Mouse (Mus musculus) heart, embryonic 13.5 days (tissue): Measurements from ENCODE around the gene C2cd5. TPM values are rescaled to one million over a fixed set of nuclear protein-coding genes. Genes with fewer than 3 reads are reported as not detected.

Experiments
- ATAC-seq: fragments of 200-750 bp; cut with Nextera tagmentation; 2 replicates; pipeline ENCODE4 v1.8.0; 2017; ENCODE audit warnings: moderate TSS enrichment; ENCODE audit not compliant: insufficient number of reproducible peaks, low FRiP score, low TSS enrichment; ENCODE audit errors: extremely low read depth
- H3K27ac ChIP-seq: fragments of 300-500 bp; sonication (generic); replicated peaks from 2 replicates; pipeline ENCODE4 v1.5.1; 2015; ENCODE audit warnings: moderate library complexity, mild to moderate bottlenecking, inconsistent platforms
- H3K27me3 ChIP-seq: fragments of 300-500 bp; sonication (generic); replicated peaks from 2 replicates; pipeline ENCODE4 v1.6.1; 2015; ENCODE audit warnings: mild to moderate bottlenecking, inconsistent platforms
- H3K36me3 ChIP-seq: fragments of 300-500 bp; sonication (generic); 2 replicates; pipeline ENCODE4 v1.6.1; 2015; ENCODE audit warnings: mild to moderate bottlenecking, inconsistent platforms
- H3K4me1 ChIP-seq: fragments of 300-500 bp; sonication (generic); 2 replicates; pipeline ENCODE4 v1.6.1; 2015; ENCODE audit warnings: inconsistent platforms
- H3K4me2 ChIP-seq: fragments of 300-500 bp; sonication (generic); 2 replicates; pipeline ENCODE4 v1.6.1; 2015; ENCODE audit warnings: inconsistent platforms, mild to moderate bottlenecking, moderate library complexity
- H3K4me3 ChIP-seq: fragments of 300-500 bp; sonication (generic); 2 replicates; pipeline ENCODE4 v1.5.1; 2015; ENCODE audit warnings: moderate library complexity, mild to moderate bottlenecking, inconsistent platforms
- H3K9ac ChIP-seq: fragments of 300-500 bp; sonication (generic); 2 replicates; pipeline ENCODE4 v1.6.1; 2015; ENCODE audit warnings: inconsistent platforms, mild to moderate bottlenecking, moderate library complexity
- H3K9me3 ChIP-seq: fragments of 300-500 bp; sonication (generic); 2 replicates; pipeline ENCODE4 v1.6.1; 2016; ENCODE audit warnings: inconsistent platforms
- WGBS: fragments of 180-500 bp; shearing (Covaris S2); methylation state at CpG from one replicate; pipeline ENCODE4 v1.1.7; 2015; ENCODE audit warnings: mixed read lengths; 5-methylcytosine and 5-hydroxymethylcytosine counted together
- polyA plus RNA-seq: library from polyadenylated mRNA; unstranded; fragments of >200 nt; fragmentation: Nextera tagmentation; extraction: Ambion mirVana; gene quantifications from 2 replicates; pipeline ENCODE4 v1.2.1, GENCODE M21; 2015

The C2cd5 gene
- polyA plus RNA-seq, 1 experiment from 2014 or later = 16.5 TPM

GRCm38 (mm10) chr6:143092856-143093255 lies 7.1 kb downstream of the C2cd5 start:
- H3K4me1 ChIP-seq = peaks cover 17% of the 10 kb centered on the region
- H3K9ac ChIP-seq = no peak overlapping the region
- no peak overlapping the region for H3K27ac ChIP-seq
- no peaks in the 10 kb centered on the region for H3K27me3 ChIP-seq
- H3K4me3 ChIP-seq = no peak overlapping the region
- H3K4me2 ChIP-seq = no peak overlapping the region
- peaks cover 49% of the 10 kb centered on the region for H3K36me3 ChIP-seq
- 49% methylated on average over 4 of the region's 4 CpGs for WGBS
- no peaks in the 10 kb centered on the region for H3K9me3 ChIP-seq
- no peak for ATAC-seq

GRCm38 (mm10) chr6:143091076-143091475 lies 8.9 kb downstream of the C2cd5 start:
- no peaks in the 10 kb centered on the region for H3K9me3 ChIP-seq
- peaks cover 54% of the 10 kb centered on the region for H3K36me3 ChIP-seq
- no peak overlapping the region for H3K4me3 ChIP-seq
- WGBS = 94% methylated on average over 6 of the region's 6 CpGs
- ATAC-seq = no peak
- no peak overlapping the region for H3K4me2 ChIP-seq
- peaks cover 14% of the 10 kb centered on the region; the same call in 1 of the 2 replicates for H3K4me1 ChIP-seq
- H3K27me3 ChIP-seq = no peaks in the 10 kb centered on the region
- H3K27ac ChIP-seq = no peak overlapping the region
- H3K9ac ChIP-seq = no peak overlapping the region

GRCm38 (mm10) chr6:143087332-143087731 lies 12.6 kb downstream of the C2cd5 start:
- peaks cover 86% of the 10 kb centered on the region for H3K36me3 ChIP-seq

GRCm38 (mm10) chr6:143085898-143086297 lies 14.0 kb downstream of the C2cd5 start:
- no peaks in the 10 kb centered on the region for H3K4me1 ChIP-seq
- no peak overlapping the region for H3K4me3 ChIP-seq
- peaks cover 87% of the 10 kb centered on the region for H3K36me3 ChIP-seq
- H3K27me3 ChIP-seq = no peaks in the 10 kb centered on the region
- no peak overlapping the region for H3K4me2 ChIP-seq
- no peak overlapping the region for H3K9ac ChIP-seq
- WGBS = 95% methylated on average over 1 of the region's 1 CpGs
- no peak for ATAC-seq
- H3K27ac ChIP-seq = no peak overlapping the region
- no peaks in the 10 kb centered on the region for H3K9me3 ChIP-seq

More at GRCm38 (mm10) chr6:143087332-143087731, 12.6 kb downstream of the C2cd5 start:
- H3K4me2 ChIP-seq = no peak overlapping the region
- no peaks in the 10 kb centered on the region for H3K9me3 ChIP-seq
- H3K9ac ChIP-seq = no peak overlapping the region
- WGBS = 86% methylated on average over 4 of the region's 4 CpGs
- H3K4me3 ChIP-seq = no peak overlapping the region
- ATAC-seq = no peak
- H3K27me3 ChIP-seq = no peaks in the 10 kb centered on the region
- no peak overlapping the region for H3K27ac ChIP-seq
- no peaks in the 10 kb centered on the region for H3K4me1 ChIP-seq

- WGBS = 91% methylated on average over 2 of the region's 2 CpGs
- ATAC-seq = no peak
- Histone ChIP-seq H3K36me3 (peaks cover 79% of the 10 kb centered on the region), H3K9me3 (no peaks in the 10 kb centered on the region), H3K4me3 (no peak overlapping the region), H3K4me1 (no peaks in the 10 kb centered on the region), H3K27me3 (no peaks in the 10 kb centered on the region), H3K27ac (no peak overlapping the region), H3K9ac (no peak overlapping the region), H3K4me2 (no peak overlapping the region)
These were observed 15.5 kb downstream of the C2cd5 start for GRCm38 (mm10) chr6:143084314-143085025.

GRCm38 (mm10) chr6:143081479-143082106 lies 18.3 kb downstream of the C2cd5 start:
- ATAC-seq = no peak

GRCm38 (mm10) chr6:143080774-143081173 lies 19.2 kb downstream of the C2cd5 start:
- no peaks in the 10 kb centered on the region for H3K27me3 ChIP-seq
- H3K9me3 ChIP-seq = no peaks in the 10 kb centered on the region
- 86% methylated on average over 7 of the region's 7 CpGs for WGBS
- peaks cover 75% of the 10 kb centered on the region for H3K36me3 ChIP-seq
- 0 out of 2 replicates have a peak, but pooled peaks cover 8% of the 10 kb centered on the region for H3K4me1 ChIP-seq
- no peak overlapping the region for H3K4me3 ChIP-seq
- H3K9ac ChIP-seq = no peak overlapping the region
- no peak for ATAC-seq
- no peak overlapping the region for H3K27ac ChIP-seq
- H3K4me2 ChIP-seq = no peak overlapping the region

More at GRCm38 (mm10) chr6:143081479-143082106, 18.3 kb downstream of the C2cd5 start:
- H3K27ac ChIP-seq = no peak overlapping the region
- H3K4me2 ChIP-seq = no peak overlapping the region
- H3K4me1 ChIP-seq = 0 out of 2 replicates have a peak, but pooled peaks cover 5% of the 10 kb centered on the region
- WGBS = 85% methylated on average over 13 of the region's 13 CpGs
- no peak overlapping the region for H3K9ac ChIP-seq
- no peak overlapping the region for H3K4me3 ChIP-seq
- H3K27me3 ChIP-seq = no peaks in the 10 kb centered on the region
- no peaks in the 10 kb centered on the region for H3K9me3 ChIP-seq
- H3K36me3 ChIP-seq = peaks cover 80% of the 10 kb centered on the region

- no peak for ATAC-seq
- H3K9me3 ChIP-seq = no peaks in the 10 kb centered on the region
- no peaks in the 10 kb centered on the region for H3K27me3 ChIP-seq
- peaks cover 74% of the 10 kb centered on the region for H3K36me3 ChIP-seq
- no peak overlapping the region for H3K9ac ChIP-seq
- 82% methylated on average over 4 of the region's 4 CpGs for WGBS
- 0 out of 2 replicates have a peak, but pooled peaks cover 8% of the 10 kb centered on the region for H3K4me1 ChIP-seq
- no peak overlapping the region for H3K4me3 ChIP-seq
- no peak overlapping the region for H3K27ac ChIP-seq
- no peak overlapping the region for H3K4me2 ChIP-seq
These were observed 20.8 kb downstream of the C2cd5 start for GRCm38 (mm10) chr6:143079126-143079525.

GRCm38 (mm10) chr6:143076461-143076860 lies 23.5 kb downstream of the C2cd5 start:
- H3K9me3 ChIP-seq = no peaks in the 10 kb centered on the region
- H3K36me3 ChIP-seq = peaks cover 66% of the 10 kb centered on the region
- no peak for ATAC-seq
- H3K27me3 ChIP-seq = no peaks in the 10 kb centered on the region
- 73% methylated on average over 10 of the region's 10 CpGs for WGBS
- H3K27ac ChIP-seq = no peak overlapping the region
- no peak overlapping the region for H3K4me2 ChIP-seq
- no peak overlapping the region for H3K9ac ChIP-seq
- H3K4me1 ChIP-seq = peaks cover 12% of the 10 kb centered on the region
- H3K4me3 ChIP-seq = no peak overlapping the region

- Histone ChIP-seq H3K4me1 (peaks cover 12% of the 10 kb centered on the region), H3K9me3 (no peaks in the 10 kb centered on the region), H3K4me3 (no peak overlapping the region), H3K27me3 (no peaks in the 10 kb centered on the region), H3K9ac (no peak overlapping the region), H3K36me3 (peaks cover 57% of the 10 kb centered on the region), H3K4me2 (no peak overlapping the region), H3K27ac (no peak overlapping the region)
- no peak for ATAC-seq
- WGBS = 97% methylated on average over 1 of the region's 1 CpGs
These were observed 26.0 kb downstream of the C2cd5 start for GRCm38 (mm10) chr6:143073914-143074313.

- Histone ChIP-seq H3K4me3 (no peak overlapping the region), H3K27ac (no peak overlapping the region), H3K4me1 (peaks cover 15% of the 10 kb centered on the region), H3K36me3 (peaks cover 53% of the 10 kb centered on the region), H3K27me3 (no peaks in the 10 kb centered on the region), H3K4me2 (no peak overlapping the region), H3K9ac (no peak overlapping the region), H3K9me3 (no peaks in the 10 kb centered on the region)
- ATAC-seq = no peak
- 86% methylated on average over 6 of the region's 6 CpGs for WGBS
These were observed 26.5 kb downstream of the C2cd5 start for GRCm38 (mm10) chr6:143073476-143073875.
